Mouse (Mus musculus): Measurements from ENCODE around the gene Hyou1. TPM values are rescaled to one million over a fixed set of nuclear protein-coding genes. Genes with fewer than 3 reads are reported as not detected.

The Hyou1 gene
- polyA plus RNA-seq, 1 experiment from 2014 or later, result 22.1 TPM

DNA sequence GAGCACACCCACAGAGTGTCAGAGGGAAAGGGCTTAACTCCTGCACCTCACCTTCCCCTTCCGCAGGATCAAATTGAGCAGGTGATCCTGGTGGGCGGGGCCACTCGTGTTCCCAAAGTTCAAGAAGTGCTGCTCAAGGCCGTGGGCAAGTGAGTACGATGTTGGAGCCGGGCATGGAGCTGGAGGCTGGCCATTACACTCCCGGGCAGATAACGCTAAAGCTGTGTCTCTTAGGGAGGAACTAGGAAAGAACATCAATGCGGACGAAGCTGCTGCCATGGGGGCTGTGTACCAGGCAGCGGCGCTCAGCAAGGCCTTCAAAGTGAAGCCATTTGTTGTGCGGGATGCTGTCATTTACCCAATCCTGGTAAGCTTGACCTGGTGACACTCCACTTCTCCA lies 5.3 kb downstream of the Hyou1 start:
- Histone ChIP-seq H3K9ac (replicated peaks; ENCODE audit: low read depth, low read length) (no peak overlapping the region), H3K27ac (ENCODE audit: low read length) (no peak overlapping the region), H3K4me3 (ENCODE audit: low read depth, low read length) (no peak overlapping the region), H3K27me3 (ENCODE audit: control insufficient read depth, insufficient read depth, low read length) (no peaks in the 10 kb centered on the region), H3K4me1 (ENCODE audit: control insufficient read depth, insufficient read depth, low read length) (peaks cover 8% of the 10 kb centered on the region), H3K9me3 (ENCODE audit: control insufficient read depth, low read depth, low read length) (no peaks in the 10 kb centered on the region), H3K4me2 (replicated peaks; ENCODE audit: low read depth, low read length) (no peak overlapping the region), H3K36me3 (ENCODE audit: control insufficient read depth, insufficient read depth, low read length) (peaks cover 81% of the 10 kb centered on the region)
- no peak for ATAC-seq (ENCODE audit: insufficient number of reproducible peaks, insufficient read depth, low FRiP score, low read depth)
- 88% methylated on average over 13 of the region's 13 CpGs for WGBS

DNA sequence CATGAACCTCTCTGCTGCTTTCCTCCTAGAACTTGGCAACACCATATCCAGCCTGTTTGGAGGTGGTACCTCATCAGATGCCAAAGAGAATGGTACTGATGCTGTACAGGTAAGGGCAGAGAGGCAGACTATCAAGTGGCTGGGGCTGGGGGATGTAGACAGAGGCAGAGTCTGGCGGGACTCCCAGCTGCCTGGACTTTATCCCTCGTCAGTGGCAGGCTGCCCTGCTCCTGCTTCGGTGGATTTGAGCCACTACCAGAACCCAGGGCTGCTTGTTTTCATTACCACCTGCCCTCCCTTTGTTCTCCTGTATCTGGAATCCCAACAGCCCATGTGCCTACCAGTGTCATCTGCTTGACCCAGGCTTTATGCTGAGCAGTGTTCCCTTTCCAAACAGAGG lies 7.9 kb downstream of the Hyou1 start:
- Histone ChIP-seq H3K9ac (replicated peaks; ENCODE audit: low read depth, low read length) (no peak overlapping the region), H3K4me3 (ENCODE audit: low read depth, low read length) (no peak overlapping the region), H3K4me1 (ENCODE audit: control insufficient read depth, insufficient read depth, low read length) (no peaks in the 10 kb centered on the region), H3K36me3 (ENCODE audit: control insufficient read depth, insufficient read depth, low read length) (peaks cover 87% of the 10 kb centered on the region), H3K9me3 (ENCODE audit: control insufficient read depth, low read depth, low read length) (no peaks in the 10 kb centered on the region), H3K27ac (ENCODE audit: low read length) (no peak overlapping the region), H3K4me2 (replicated peaks; ENCODE audit: low read depth, low read length) (no peak overlapping the region), H3K27me3 (ENCODE audit: control insufficient read depth, insufficient read depth, low read length) (no peaks in the 10 kb centered on the region)
- 78% methylated on average over 3 of the region's 3 CpGs for WGBS
- ATAC-seq (ENCODE audit: insufficient number of reproducible peaks, insufficient read depth, low FRiP score, low read depth), result no peak

DNA sequence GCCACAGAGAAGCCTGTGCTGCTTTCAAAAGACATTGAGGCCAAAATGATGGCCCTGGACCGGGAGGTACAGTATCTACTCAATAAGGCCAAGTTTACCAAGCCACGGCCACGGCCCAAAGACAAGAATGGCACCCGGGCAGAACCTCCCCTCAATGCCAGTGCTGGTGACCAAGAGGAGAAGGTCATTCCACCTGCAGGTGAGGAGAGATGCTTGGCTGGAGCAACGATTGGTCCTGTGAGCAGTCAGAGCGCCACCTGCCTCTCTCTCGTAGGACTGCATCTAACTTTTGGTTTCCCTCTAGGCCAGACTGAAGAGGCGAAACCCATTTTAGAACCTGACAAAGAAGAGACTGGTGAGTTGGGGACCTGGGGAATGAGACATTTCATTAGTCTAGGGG lies 10.0 kb downstream of the Hyou1 start:
- H3K9me3 ChIP-seq (ENCODE audit: control insufficient read depth, low read depth, low read length), result no peaks in the 10 kb centered on the region
- no peak overlapping the region for H3K9ac ChIP-seq (replicated peaks; ENCODE audit: low read depth, low read length)
- no peak overlapping the region for H3K4me3 ChIP-seq (ENCODE audit: low read depth, low read length)
- H3K27me3 ChIP-seq (ENCODE audit: control insufficient read depth, insufficient read depth, low read length), result no peaks in the 10 kb centered on the region
- H3K4me2 ChIP-seq (replicated peaks; ENCODE audit: low read depth, low read length), result no peak overlapping the region
- no peak overlapping the region for H3K27ac ChIP-seq (ENCODE audit: low read length)
- no peak for ATAC-seq (ENCODE audit: insufficient number of reproducible peaks, insufficient read depth, low FRiP score, low read depth)
- WGBS, result 58% methylated on average over 8 of the region's 8 CpGs
- H3K4me1 ChIP-seq (ENCODE audit: control insufficient read depth, insufficient read depth, low read length), result no peaks in the 10 kb centered on the region
- peaks cover 66% of the 10 kb centered on the region for H3K36me3 ChIP-seq (ENCODE audit: control insufficient read depth, insufficient read depth, low read length)

GRCm38 (mm10) chr9:44391466-44391865 lies 12.2 kb downstream of the Hyou1 start:
- ATAC-seq (ENCODE audit: insufficient number of reproducible peaks, insufficient read depth, low FRiP score, low read depth), result peak; percentile 37; the same call in 1 of the 2 replicates
- Histone ChIP-seq H3K9ac (replicated peaks; ENCODE audit: low read depth, low read length) (no peak overlapping the region), H3K4me2 (replicated peaks; ENCODE audit: low read depth, low read length) (no peak overlapping the region), H3K36me3 (ENCODE audit: control insufficient read depth, insufficient read depth, low read length) (peaks cover 45% of the 10 kb centered on the region), H3K9me3 (ENCODE audit: control insufficient read depth, low read depth, low read length) (no peaks in the 10 kb centered on the region), H3K4me1 (ENCODE audit: control insufficient read depth, insufficient read depth, low read length) (0 out of 2 replicates have a peak, but pooled peaks cover 3% of the 10 kb centered on the region), H3K27me3 (ENCODE audit: control insufficient read depth, insufficient read depth, low read length) (no peaks in the 10 kb centered on the region), H3K4me3 (ENCODE audit: low read depth, low read length) (no peak overlapping the region), H3K27ac (ENCODE audit: low read length) (no peak overlapping the region)
- WGBS, result 41% methylated on average over 4 of the region's 4 CpGs

- Histone ChIP-seq H3K36me3 (ENCODE audit: control insufficient read depth, insufficient read depth, low read length) (peaks cover 8% of the 10 kb centered on the region), H3K27me3 (ENCODE audit: control insufficient read depth, insufficient read depth, low read length) (no peaks in the 10 kb centered on the region), H3K9me3 (ENCODE audit: control insufficient read depth, low read depth, low read length) (no peaks in the 10 kb centered on the region), H3K9ac (replicated peaks; ENCODE audit: low read depth, low read length) (peak within 1 kb of the TSS; percentile 63), H3K4me3 (ENCODE audit: low read depth, low read length) (peak within 1 kb of the TSS; percentile 77), H3K4me1 (ENCODE audit: control insufficient read depth, insufficient read depth, low read length) (0 out of 2 replicates have a peak, but pooled peaks cover 8% of the 10 kb centered on the region), H3K27ac (ENCODE audit: low read length) (peak within 1 kb of the TSS; percentile 74; the same call in 1 of the 2 replicates), H3K4me2 (replicated peaks; ENCODE audit: low read depth, low read length) (peak within 1 kb of the TSS; percentile 84)
- WGBS, result under 1% methylated on average over 43 of the region's 43 CpGs
- ATAC-seq (ENCODE audit: insufficient number of reproducible peaks, insufficient read depth, low FRiP score, low read depth), result peak; percentile 99
Observed at GRCm38 (mm10) chr9:44396684-44397411, 17.6 kb downstream of the Hyou1 start, which contains the start of gene Slc37a4. Gene Slc37a4 (plus strand): TSS chr9:44396852.

DNA sequence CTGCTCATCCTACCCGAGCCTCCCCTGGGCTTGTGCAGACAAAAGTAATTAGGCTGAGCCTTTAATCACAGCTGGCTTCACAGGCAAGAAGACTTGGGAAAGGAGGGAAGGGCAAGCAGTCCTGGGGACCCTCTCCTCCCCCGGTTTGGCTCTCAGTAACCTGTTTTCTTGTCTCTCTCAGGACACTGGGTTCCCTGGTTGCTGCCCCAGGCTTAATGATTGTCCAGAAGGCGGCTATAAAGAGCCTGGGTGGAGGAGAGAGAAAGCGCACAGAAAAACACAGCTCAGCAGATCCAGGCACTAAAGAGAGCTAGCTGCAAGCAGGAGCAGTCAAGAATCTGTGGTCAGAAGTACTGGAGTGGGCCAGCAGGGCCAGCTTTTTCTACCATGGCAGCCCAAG lies 18.8 kb downstream of the Hyou1 start:
- H3K27me3 ChIP-seq (ENCODE audit: control insufficient read depth, insufficient read depth, low read length), result no peaks in the 10 kb centered on the region
- no peak overlapping the region for H3K9ac ChIP-seq (replicated peaks; ENCODE audit: low read depth, low read length)
- WGBS, result 19% methylated on average over 4 of the region's 4 CpGs
- H3K9me3 ChIP-seq (ENCODE audit: control insufficient read depth, low read depth, low read length), result no peaks in the 10 kb centered on the region
- peak overlapping the region; percentile 84 for H3K4me2 ChIP-seq (replicated peaks; ENCODE audit: low read depth, low read length)
- peak overlapping the region; percentile 77; the same call in 1 of the 2 replicates for H3K4me3 ChIP-seq (ENCODE audit: low read depth, low read length)
- ATAC-seq (ENCODE audit: insufficient number of reproducible peaks, insufficient read depth, low FRiP score, low read depth), result no peak
- 0 out of 2 replicates have a peak, but pooled peaks cover 8% of the 10 kb centered on the region for H3K4me1 ChIP-seq (ENCODE audit: control insufficient read depth, insufficient read depth, low read length)
- H3K36me3 ChIP-seq (ENCODE audit: control insufficient read depth, insufficient read depth, low read length), result peaks cover 19% of the 10 kb centered on the region
- no peak overlapping the region for H3K27ac ChIP-seq (ENCODE audit: low read length)

- no peak overlapping the region for H3K27ac ChIP-seq (ENCODE audit: low read length)
- WGBS, result 78% methylated on average over 9 of the region's 9 CpGs
- no peaks in the 10 kb centered on the region for H3K9me3 ChIP-seq (ENCODE audit: control insufficient read depth, low read depth, low read length)
- H3K9ac ChIP-seq (replicated peaks; ENCODE audit: low read depth, low read length), result no peak overlapping the region
- no peak for ATAC-seq (ENCODE audit: insufficient number of reproducible peaks, insufficient read depth, low FRiP score, low read depth)
- H3K4me3 ChIP-seq (ENCODE audit: low read depth, low read length), result no peak overlapping the region
- H3K4me2 ChIP-seq (replicated peaks; ENCODE audit: low read depth, low read length), result peak overlapping the region; percentile 84
- 0 out of 2 replicates have a peak, but pooled peaks cover 8% of the 10 kb centered on the region for H3K4me1 ChIP-seq (ENCODE audit: control insufficient read depth, insufficient read depth, low read length)
- peaks cover 24% of the 10 kb centered on the region for H3K36me3 ChIP-seq (ENCODE audit: control insufficient read depth, insufficient read depth, low read length)
- H3K27me3 ChIP-seq (ENCODE audit: control insufficient read depth, insufficient read depth, low read length), result no peaks in the 10 kb centered on the region
Observed at GRCm38 (mm10) chr9:44398551-44398950, 19.3 kb downstream of the Hyou1 start.

DNA sequence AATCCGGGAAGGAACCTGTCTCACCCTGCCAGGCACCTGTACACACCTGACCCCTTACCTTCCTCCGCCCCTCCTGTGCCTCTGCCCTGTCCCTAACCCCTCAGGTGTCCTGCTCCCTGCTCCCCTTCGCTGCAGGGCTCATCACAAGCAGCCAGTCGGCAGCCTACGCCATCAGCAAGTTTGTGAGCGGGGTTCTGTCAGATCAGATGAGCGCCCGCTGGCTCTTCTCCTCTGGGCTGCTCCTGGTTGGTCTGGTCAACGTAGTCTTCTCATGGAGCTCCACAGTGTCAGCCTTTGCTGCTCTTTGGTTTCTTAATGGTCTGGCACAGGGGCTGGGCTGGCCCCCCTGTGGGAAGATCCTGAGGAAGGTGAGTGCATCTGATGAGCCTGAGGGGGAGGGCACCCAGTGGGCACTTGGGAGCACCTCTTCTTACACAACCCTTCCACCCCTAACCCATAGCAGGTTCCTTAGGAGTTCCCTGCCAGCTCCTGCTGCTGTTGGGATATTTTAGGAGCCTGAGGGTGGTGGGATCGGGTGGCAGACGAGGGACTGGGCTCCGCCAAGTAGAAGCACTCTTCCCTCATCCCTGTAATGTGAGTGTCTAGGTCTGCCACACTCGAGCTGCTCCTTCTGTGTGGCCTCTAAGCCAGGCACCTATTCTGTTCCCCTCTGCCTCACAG lies 20.0 kb downstream of the Hyou1 start:
- 87% methylated on average over 13 of the region's 13 CpGs for WGBS
- peaks cover 30% of the 10 kb centered on the region for H3K36me3 ChIP-seq (ENCODE audit: control insufficient read depth, insufficient read depth, low read length)

More for the DNA sequence above, 20.0 kb downstream of the Hyou1 start:
- H3K4me2 ChIP-seq (replicated peaks; ENCODE audit: low read depth, low read length), result no peak overlapping the region
- H3K27me3 ChIP-seq (ENCODE audit: control insufficient read depth, insufficient read depth, low read length), result no peaks in the 10 kb centered on the region
- no peak overlapping the region for H3K4me3 ChIP-seq (ENCODE audit: low read depth, low read length)
- no peak overlapping the region for H3K27ac ChIP-seq (ENCODE audit: low read length)
- no peaks in the 10 kb centered on the region for H3K9me3 ChIP-seq (ENCODE audit: control insufficient read depth, low read depth, low read length)
- H3K9ac ChIP-seq (replicated peaks; ENCODE audit: low read depth, low read length), result no peak overlapping the region
- H3K4me1 ChIP-seq (ENCODE audit: control insufficient read depth, insufficient read depth, low read length), result 0 out of 2 replicates have a peak, but pooled peaks cover 8% of the 10 kb centered on the region
- no peak for ATAC-seq (ENCODE audit: insufficient number of reproducible peaks, insufficient read depth, low FRiP score, low read depth)

All from stomach, embryonic 14.5 days (tissue).